Mouse (Mus musculus): Measurements from ENCODE around the gene AC153137.1. TPM values are rescaled to one million over a fixed set of nuclear protein-coding genes. Genes with fewer than 3 reads are reported as not detected.
"Not testable (repeated sequence)": the region's sequence is repeated elsewhere in the genome, so short reads cannot be mapped to it uniquely, and the experiment has no call there.

The AC153137.1 gene
- not detected in 2 replicates for polyA plus RNA-seq (2012; ENCODE audit: insufficient read depth, insufficient read length, missing spikeins)

DNA sequence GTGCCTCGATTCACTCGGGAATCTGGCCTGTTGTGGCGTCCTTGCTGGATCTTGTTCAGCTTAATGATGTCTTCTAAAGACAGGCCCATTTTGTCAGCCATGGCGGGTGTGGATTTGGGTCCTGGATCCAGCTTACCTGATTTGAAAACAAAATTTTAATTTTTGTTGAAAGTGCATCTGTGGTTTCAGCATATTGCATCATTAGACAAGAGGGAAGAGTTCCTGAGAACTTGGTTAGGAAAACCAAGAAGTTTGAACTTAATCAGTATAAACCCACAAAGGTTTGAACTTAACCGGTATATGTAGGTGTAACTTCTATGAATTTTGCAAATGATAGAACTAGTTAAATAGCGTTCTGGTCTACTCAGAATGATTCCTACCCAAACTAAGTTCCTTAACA, at the start of gene AC153137.1:
AC153137.1 (minus strand) TSS at position 101 of the 400 bp plus-strand sequence.
- H3K27ac ChIP-seq (ENCODE audit: insufficient read depth, low read depth, low read length); H3K4me3 ChIP-seq (ENCODE audit: insufficient read depth, low read length); H3K4me1 ChIP-seq (ENCODE audit: control insufficient read depth, insufficient read depth, low read length): not testable (repeated sequence)

DNA sequence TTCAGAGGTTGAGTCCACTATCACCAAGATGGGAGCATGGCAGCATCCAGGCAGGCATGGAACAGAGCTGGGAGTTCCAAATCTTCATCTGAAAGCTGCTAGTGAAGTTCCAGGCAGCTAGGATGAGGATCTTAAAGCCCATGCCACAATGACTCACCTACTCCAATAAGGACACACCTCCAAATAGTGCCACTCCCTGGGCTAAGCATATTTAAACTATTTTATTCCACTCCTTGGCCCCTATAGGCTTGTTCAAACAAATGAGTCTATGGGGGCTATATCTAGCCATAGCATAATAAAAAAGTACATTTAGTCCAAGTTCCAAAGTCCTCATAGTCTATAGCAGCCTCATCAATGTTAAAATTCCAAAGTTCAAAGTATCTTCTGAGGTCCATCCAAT, 45.4 kb upstream of the AC153137.1 start:
- H3K4me3 ChIP-seq (ENCODE audit: insufficient read depth, low read length): no peak overlapping the region
- H3K27ac ChIP-seq (ENCODE audit: insufficient read depth, low read depth, low read length): no peak overlapping the region
- no peak for TF ChIP-seq CTCF (IDR thresholded peaks at IDR 0.05; ENCODE audit: low read depth, low read length)
- no peak for TF ChIP-seq POLR2A (IDR thresholded peaks at IDR 0.05; ENCODE audit: borderline replicate concordance, low read depth, low read length)
- H3K4me1 ChIP-seq (ENCODE audit: control insufficient read depth, insufficient read depth, low read length): no peaks in the 10 kb centered on the region

DNA sequence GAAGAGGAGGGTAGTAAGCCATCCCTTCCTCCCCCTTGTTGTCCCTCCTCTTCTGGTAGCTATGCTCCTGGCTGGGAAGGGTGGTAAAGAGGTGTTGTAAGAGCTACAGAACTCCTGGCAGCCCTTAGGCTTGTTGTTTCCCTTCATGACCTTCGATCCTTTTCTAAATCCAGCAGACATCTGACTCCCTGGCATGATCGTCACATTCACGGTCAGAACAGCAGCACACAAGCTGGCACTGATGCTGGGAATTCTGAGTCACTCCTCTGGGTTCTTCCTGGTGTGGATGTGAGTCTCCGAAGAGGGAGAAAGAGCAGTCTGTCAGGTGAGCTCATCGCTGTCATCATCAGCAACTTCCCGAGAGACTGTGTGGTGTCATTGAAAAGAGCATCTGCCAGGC, 41.5 kb upstream of the AC153137.1 start:
- H3K27ac ChIP-seq (ENCODE audit: insufficient read depth, low read depth, low read length): no peak overlapping the region

DNA sequence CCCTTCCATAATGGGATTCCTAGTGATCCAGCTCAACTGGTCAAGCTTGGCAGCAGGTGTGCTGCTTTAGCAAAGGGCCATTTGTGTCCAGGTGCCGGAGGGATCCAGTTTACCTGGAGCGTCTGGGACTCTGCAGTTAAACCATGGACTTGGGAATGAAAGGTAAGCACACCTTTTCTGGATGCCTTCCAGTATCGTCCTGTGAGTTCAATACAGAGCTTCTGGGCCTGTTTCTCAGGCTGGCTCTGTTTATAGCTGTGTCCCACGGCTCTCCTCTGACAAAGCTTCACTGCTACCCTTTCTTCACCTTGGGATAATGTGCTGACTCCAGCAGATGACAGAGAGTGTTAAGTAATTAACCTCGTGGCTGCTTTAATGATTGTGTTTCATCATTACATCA, 39.6 kb upstream of the AC153137.1 start:
- Histone ChIP-seq H3K4me3 (ENCODE audit: insufficient read depth, low read length) (no peak overlapping the region), H3K27ac (ENCODE audit: insufficient read depth, low read depth, low read length) (no peak overlapping the region), H3K4me1 (ENCODE audit: control insufficient read depth, insufficient read depth, low read length) (peaks cover 6% of the 10 kb centered on the region)
- TF ChIP-seq POLR2A (IDR thresholded peaks at IDR 0.05; ENCODE audit: borderline replicate concordance, low read depth, low read length): no peak
- TF ChIP-seq CTCF (IDR thresholded peaks at IDR 0.05; ENCODE audit: low read depth, low read length): no peak

More for the DNA sequence above, 41.5 kb upstream of the AC153137.1 start:
- Histone ChIP-seq H3K4me1 (ENCODE audit: control insufficient read depth, insufficient read depth, low read length) (peaks cover 3% of the 10 kb centered on the region; the same call in 1 of the 2 replicates), H3K4me3 (ENCODE audit: insufficient read depth, low read length) (no peak overlapping the region)
- TF ChIP-seq CTCF (IDR thresholded peaks at IDR 0.05; ENCODE audit: low read depth, low read length) (no peak), POLR2A (IDR thresholded peaks at IDR 0.05; ENCODE audit: borderline replicate concordance, low read depth, low read length) (no peak)

DNA sequence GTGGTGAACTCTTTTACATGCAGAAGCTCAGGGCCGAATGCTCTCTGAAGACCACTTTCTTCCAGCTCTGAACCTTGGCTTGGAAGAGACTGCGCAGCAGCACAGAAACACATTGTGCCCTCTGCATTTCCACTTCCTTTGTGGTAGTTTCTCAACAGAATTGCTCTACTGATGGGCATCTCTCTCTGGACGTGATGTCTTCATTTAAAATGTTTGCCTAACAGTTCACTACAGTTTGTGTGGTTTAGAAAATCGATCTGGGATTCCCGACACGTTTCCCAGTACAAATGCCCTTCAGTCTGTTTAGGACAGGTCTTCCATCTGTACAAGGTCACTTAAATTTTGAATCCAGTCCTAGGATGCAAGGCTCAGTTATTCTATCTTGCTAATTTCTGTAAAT, 38.3 kb upstream of the AC153137.1 start:
- Histone ChIP-seq H3K4me3 (ENCODE audit: insufficient read depth, low read length) (no peak overlapping the region), H3K27ac (ENCODE audit: insufficient read depth, low read depth, low read length) (no peak overlapping the region), H3K4me1 (ENCODE audit: control insufficient read depth, insufficient read depth, low read length) (peaks cover 6% of the 10 kb centered on the region)
- TF ChIP-seq POLR2A (IDR thresholded peaks at IDR 0.05; ENCODE audit: borderline replicate concordance, low read depth, low read length) (no peak), CTCF (IDR thresholded peaks at IDR 0.05; ENCODE audit: low read depth, low read length) (no peak)

DNA sequence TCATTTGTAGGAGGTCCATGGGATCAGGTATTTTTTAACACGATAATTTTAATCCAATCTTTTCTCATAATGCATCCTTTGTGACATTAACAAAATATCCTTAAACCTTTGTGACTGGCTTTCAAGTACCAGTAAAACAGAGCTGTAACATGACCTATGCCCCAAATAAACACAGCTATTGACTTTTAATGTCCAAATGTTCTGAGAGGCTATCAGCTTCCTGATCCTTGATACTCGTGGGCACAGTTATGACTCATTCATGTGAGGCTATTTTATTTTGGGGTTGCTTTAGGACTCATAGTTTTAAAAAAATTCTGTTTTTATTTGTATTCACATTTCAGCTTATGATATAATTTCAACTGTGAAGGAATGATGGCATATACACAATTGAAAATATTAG, 37.5 kb upstream of the AC153137.1 start:
- no peak overlapping the region for H3K4me3 ChIP-seq (ENCODE audit: insufficient read depth, low read length)
- H3K27ac ChIP-seq (ENCODE audit: insufficient read depth, low read depth, low read length): no peak overlapping the region
- peaks cover 6% of the 10 kb centered on the region for H3K4me1 ChIP-seq (ENCODE audit: control insufficient read depth, insufficient read depth, low read length)
- TF ChIP-seq CTCF (IDR thresholded peaks at IDR 0.05; ENCODE audit: low read depth, low read length) (no peak), POLR2A (IDR thresholded peaks at IDR 0.05; ENCODE audit: borderline replicate concordance, low read depth, low read length) (no peak)

DNA sequence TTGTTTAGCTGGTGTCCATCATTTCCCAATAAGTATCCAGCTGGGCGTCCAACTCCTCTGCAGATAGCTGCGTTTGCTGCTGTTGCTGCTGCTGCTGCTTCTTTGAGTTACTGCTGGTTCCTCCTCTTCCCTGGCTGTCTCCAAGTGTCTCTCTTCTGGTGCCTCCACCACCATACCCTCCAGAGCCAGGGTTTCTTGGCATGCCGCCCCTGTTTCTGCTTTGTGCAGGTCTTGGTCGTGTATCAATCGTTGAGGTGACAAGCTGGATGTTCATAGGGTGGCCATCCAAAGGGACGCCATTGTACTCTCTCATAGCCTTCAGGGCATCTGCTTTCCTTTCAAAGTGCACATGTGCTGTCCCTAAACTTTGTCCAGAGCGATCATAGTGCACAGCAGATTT, 529 bp downstream of the AC153137.1 start:
- H3K27ac ChIP-seq (ENCODE audit: insufficient read depth, low read depth, low read length): not testable (repeated sequence)

DNA sequence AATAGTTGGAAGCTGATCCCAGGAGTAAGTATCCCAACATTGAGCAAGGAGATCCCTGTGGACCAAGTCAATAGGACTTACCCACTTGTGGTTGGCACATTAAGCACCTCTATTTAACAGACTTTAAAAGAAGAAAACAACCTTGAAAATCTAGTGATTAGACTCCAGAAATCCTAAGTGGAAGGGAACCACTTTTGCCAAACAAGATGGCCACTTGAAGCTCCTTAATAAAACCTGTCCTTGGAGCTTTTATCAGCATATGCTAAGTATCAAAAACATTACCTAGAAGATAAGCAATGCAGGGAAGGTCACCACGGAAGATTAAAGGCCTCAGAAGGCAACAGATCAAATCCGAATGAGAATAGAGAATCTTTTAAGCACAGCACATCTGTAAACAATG, 26.0 kb downstream of the AC153137.1 start:
- Histone ChIP-seq H3K4me1 (ENCODE audit: control insufficient read depth, insufficient read depth, low read length) (peaks cover 6% of the 10 kb centered on the region; the same call in 1 of the 2 replicates), H3K27ac (ENCODE audit: insufficient read depth, low read depth, low read length) (no peak overlapping the region), H3K4me3 (ENCODE audit: insufficient read depth, low read length) (no peak overlapping the region)
- TF ChIP-seq POLR2A (IDR thresholded peaks at IDR 0.05; ENCODE audit: borderline replicate concordance, low read depth, low read length) (no peak), CTCF (IDR thresholded peaks at IDR 0.05; ENCODE audit: low read depth, low read length) (no peak)

More for the DNA sequence above, 529 bp downstream of the AC153137.1 start:
- not testable (repeated sequence) for H3K4me3 ChIP-seq (ENCODE audit: insufficient read depth, low read length); H3K4me1 ChIP-seq (ENCODE audit: control insufficient read depth, insufficient read depth, low read length)

DNA sequence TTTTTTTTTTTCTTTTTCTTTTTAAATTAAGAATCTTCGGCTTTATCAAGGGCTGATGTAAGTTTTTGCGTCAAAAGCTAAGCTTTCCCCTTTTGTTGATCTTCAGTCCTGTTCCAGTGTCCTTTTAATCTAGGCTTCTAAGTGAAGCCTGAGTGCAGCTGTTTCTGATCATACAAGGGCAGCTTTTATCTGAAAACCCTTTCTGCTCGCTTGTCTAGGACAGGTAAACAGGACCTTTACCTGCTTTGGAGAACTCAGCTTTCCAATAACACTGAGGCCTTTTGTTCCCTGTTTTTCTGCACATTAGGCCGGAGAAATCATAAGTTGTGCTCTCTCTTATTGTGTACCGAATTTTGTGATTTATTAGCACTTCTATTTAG, 27.3 kb downstream of the AC153137.1 start:
- Histone ChIP-seq H3K4me1 (ENCODE audit: control insufficient read depth, insufficient read depth, low read length) (peaks cover 6% of the 10 kb centered on the region; the same call in 1 of the 2 replicates), H3K27ac (ENCODE audit: insufficient read depth, low read depth, low read length) (peak overlapping the region; percentile 86), H3K4me3 (ENCODE audit: insufficient read depth, low read length) (peak overlapping the region; percentile 65)
- TF ChIP-seq CTCF (IDR thresholded peaks at IDR 0.05; ENCODE audit: low read depth, low read length): no peak
- no peak for TF ChIP-seq POLR2A (IDR thresholded peaks at IDR 0.05; ENCODE audit: borderline replicate concordance, low read depth, low read length)

DNA sequence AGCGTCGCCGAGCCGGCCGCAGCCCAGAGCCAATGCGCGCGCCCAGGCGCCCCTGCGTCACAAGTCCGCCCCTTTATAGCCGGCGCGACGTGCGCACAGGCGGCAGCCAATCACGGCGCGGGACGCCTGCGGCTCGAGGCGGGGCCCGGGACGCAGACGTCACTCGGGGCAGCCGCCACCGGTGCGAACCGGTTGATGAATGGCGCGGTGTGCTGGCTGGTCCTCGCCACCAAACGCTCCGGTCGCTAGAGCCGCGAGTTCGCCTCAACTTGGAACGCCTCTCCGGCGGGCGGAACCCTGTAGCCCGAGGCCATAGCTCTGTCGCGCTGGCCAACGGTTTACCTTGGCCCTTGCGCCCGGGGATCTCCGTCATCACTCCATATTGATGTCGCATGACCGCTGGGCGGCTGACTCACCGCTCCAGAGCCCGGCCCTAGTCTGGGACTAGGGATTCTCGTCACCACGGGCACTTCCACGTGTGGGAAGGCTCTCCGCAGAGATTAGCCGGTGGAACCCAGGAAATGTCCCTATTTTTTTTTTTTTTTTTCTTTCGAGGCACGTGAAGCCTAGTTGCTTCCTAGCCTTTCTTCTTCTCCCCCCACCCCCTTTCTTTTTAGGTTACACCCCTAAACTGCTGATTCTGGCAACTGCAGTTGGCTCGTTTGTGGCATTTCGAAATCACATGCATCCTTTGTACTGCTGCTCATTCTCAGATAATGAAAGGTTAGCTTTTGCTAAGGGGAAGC, 27.9 kb downstream of the AC153137.1 start:
- Histone ChIP-seq H3K4me3 (ENCODE audit: insufficient read depth, low read length) (peak overlapping the region; percentile 65), H3K4me1 (ENCODE audit: control insufficient read depth, insufficient read depth, low read length) (peaks cover 6% of the 10 kb centered on the region; the same call in 1 of the 2 replicates), H3K27ac (ENCODE audit: insufficient read depth, low read depth, low read length) (peak overlapping the region; percentile 86)
- TF ChIP-seq POLR2A (IDR thresholded peaks at IDR 0.05; ENCODE audit: borderline replicate concordance, low read depth, low read length) (no peak), CTCF (IDR thresholded peaks at IDR 0.05; ENCODE audit: low read depth, low read length) (no peak)

All from bone marrow macrophage, adult 2 months (primary cell).